Mouse (Mus musculus): ENCODE results near the gene Lipa. TPM values are rescaled to one million over a fixed set of nuclear protein-coding genes. Genes with fewer than 3 reads are reported as not detected.

Lipa gene
- polyA plus RNA-seq, 1 experiment from 2014 or later: 48.0 TPM

DNA sequence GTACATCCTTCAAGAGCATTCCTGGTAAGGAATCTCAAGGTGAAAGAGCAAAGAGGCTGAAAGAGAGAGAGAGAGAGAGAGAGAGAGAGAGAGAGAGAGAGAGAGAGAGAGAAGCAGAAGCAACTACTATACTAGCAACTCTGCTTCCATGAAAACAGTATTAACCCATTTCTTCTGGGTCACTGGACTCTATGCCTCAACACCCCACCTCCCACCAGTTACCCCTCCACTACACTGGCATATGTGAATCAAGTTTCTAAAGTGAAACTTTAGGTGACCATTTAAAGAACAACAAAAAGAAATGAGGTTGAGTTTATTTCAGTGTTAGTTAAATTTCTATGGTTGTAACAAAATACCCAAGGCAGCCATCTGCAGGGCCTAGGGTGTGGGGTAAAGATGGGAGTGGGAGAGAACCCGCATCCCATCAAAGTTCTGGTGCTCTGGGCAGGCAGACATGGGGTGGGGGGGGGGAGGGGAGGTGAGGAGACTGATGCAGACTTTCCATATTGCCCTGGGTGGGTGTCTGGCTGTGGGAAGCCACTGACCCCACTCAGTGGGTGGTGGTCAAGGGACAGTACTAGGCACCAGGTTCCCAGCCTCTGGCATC, 39.0 kb upstream of the Lipa start:
- H3K27ac ChIP-seq: no peak overlapping the region
- H3K9ac ChIP-seq (ENCODE audit: low read depth, low read length): no peak overlapping the region

DNA sequence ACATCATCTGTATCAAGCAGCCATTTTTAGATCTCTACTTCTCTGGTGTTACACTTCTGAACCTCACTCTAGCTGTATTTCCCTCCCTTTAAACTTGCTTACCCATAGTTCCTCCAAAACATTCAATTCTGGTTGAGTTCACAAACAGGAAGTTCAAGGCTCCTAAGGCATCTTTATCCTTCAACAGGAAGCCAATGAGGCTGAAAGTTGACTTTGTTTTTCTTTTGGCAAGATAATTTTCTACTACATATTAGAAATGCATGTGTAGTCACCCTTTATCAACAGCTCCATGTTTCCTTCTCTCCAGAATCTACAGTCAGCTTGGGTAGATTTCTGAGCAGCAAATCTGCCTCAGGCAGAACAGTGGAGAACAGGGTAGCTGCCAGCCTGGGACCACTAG, 35.3 kb upstream of the Lipa start:
- H3K27ac ChIP-seq: no peak overlapping the region
- no peak overlapping the region for H3K9ac ChIP-seq (ENCODE audit: low read depth, low read length)
- TF ChIP-seq CTCF (IDR thresholded peaks at IDR 0.05; ENCODE audit: low read depth): no peak
- H3K9me3 ChIP-seq (replicated peaks; ENCODE audit: low read length): no peaks in the 10 kb centered on the region
- H3K4me2 ChIP-seq (ENCODE audit: low read length): no peak overlapping the region
- H3K4me3 ChIP-seq (replicated peaks; ENCODE audit: low read depth, low read length): no peak overlapping the region
- DNase-seq (ENCODE audit: low spot score) (no peak), ATAC-seq (replicated peaks; ENCODE audit: low FRiP score, low read depth) (no peak)
- H3K36me3 ChIP-seq (ENCODE audit: insufficient read depth, low read length): no peaks in the 10 kb centered on the region
- no peaks in the 10 kb centered on the region for H3K4me1 ChIP-seq (replicated peaks; ENCODE audit: insufficient read depth, low read length)
- H3K27me3 ChIP-seq (ENCODE audit: insufficient read depth, low read length): no peaks in the 10 kb centered on the region

More for the DNA sequence above, 39.0 kb upstream of the Lipa start:
- 53% methylated on average over 1 of the region's 1 CpGs for WGBS
- H3K36me3 ChIP-seq (ENCODE audit: insufficient read depth, low read length): no peaks in the 10 kb centered on the region
- no peak overlapping the region for H3K4me2 ChIP-seq (ENCODE audit: low read length)
- no peaks in the 10 kb centered on the region for H3K27me3 ChIP-seq (ENCODE audit: insufficient read depth, low read length)
- no peaks in the 10 kb centered on the region for H3K4me1 ChIP-seq (replicated peaks; ENCODE audit: insufficient read depth, low read length)
- H3K9me3 ChIP-seq (replicated peaks; ENCODE audit: low read length): no peaks in the 10 kb centered on the region
- no peak overlapping the region for H3K4me3 ChIP-seq (replicated peaks; ENCODE audit: low read depth, low read length)
- no peak for TF ChIP-seq CTCF (IDR thresholded peaks at IDR 0.05; ENCODE audit: low read depth)
- ATAC-seq (replicated peaks; ENCODE audit: low FRiP score, low read depth) (no peak), DNase-seq (ENCODE audit: low spot score) (peak; percentile 44)

DNA sequence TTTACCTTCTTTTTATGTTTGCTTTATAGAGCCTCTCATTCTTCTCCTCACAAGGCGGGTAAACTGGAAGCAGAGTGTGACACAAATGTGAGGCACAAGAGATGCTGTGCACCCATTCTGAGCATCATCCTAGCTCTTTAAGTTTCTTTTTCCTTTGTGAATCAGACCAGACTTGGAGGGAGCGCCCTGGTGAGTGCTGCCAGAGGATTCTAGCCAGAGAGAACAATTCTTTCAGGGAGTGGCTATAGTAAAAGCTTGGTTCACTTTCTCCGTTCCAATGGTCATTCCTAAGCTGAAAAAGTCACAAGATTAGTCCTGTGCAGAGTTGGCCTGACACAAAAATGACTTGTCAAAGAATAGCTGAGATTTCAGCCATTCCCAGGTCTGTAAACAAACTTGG, 29.3 kb upstream of the Lipa start:
- H3K9me3 ChIP-seq (replicated peaks; ENCODE audit: low read length): no peaks in the 10 kb centered on the region
- DNase-seq (ENCODE audit: low spot score): no peak
- no peak for ATAC-seq (replicated peaks; ENCODE audit: low FRiP score, low read depth)
- H3K9ac ChIP-seq (ENCODE audit: low read depth, low read length): no peak overlapping the region
- peaks cover 7% of the 10 kb centered on the region; the same call in 1 of the 2 replicates for H3K4me1 ChIP-seq (replicated peaks; ENCODE audit: insufficient read depth, low read length)
- H3K27me3 ChIP-seq (ENCODE audit: insufficient read depth, low read length): no peaks in the 10 kb centered on the region
- TF ChIP-seq CTCF (IDR thresholded peaks at IDR 0.05; ENCODE audit: low read depth): no peak
- no peak overlapping the region for H3K4me2 ChIP-seq (ENCODE audit: low read length)
- WGBS: 76% methylated on average over 3 of the region's 3 CpGs
- H3K36me3 ChIP-seq (ENCODE audit: insufficient read depth, low read length): no peaks in the 10 kb centered on the region
- no peak overlapping the region for H3K4me3 ChIP-seq (replicated peaks; ENCODE audit: low read depth, low read length)
- H3K27ac ChIP-seq: no peak overlapping the region

DNA sequence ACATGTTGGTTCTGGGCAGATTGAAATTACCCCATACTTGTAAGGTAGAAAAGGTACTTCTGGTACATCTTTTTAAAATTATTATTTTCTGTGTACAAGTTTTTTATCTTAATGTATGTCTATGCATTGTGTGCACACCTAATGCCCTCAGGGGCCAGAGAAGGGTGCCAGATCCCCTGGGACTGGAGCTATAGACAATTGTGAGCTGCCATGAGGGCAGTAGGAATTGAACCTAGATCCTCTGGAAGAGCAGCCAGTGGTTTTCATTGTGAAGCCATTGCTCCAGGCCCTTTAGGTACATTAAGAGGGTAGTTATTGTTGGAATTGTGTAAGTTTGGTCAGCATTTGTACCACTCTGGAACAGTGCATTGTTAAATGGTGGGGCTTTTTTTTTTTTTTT, 26.8 kb upstream of the Lipa start:
- no peak overlapping the region for H3K9ac ChIP-seq (ENCODE audit: low read depth, low read length)
- no peaks in the 10 kb centered on the region for H3K27me3 ChIP-seq (ENCODE audit: insufficient read depth, low read length)
- no peak for TF ChIP-seq CTCF (IDR thresholded peaks at IDR 0.05; ENCODE audit: low read depth)
- no peak for ATAC-seq (replicated peaks; ENCODE audit: low FRiP score, low read depth)
- H3K27ac ChIP-seq: 0 out of 2 replicates have a peak overlapping the region, but pooled peaks have one; percentile 64
- H3K9me3 ChIP-seq (replicated peaks; ENCODE audit: low read length): no peaks in the 10 kb centered on the region
- no peak overlapping the region for H3K4me2 ChIP-seq (ENCODE audit: low read length)
- H3K36me3 ChIP-seq (ENCODE audit: insufficient read depth, low read length): no peaks in the 10 kb centered on the region
- H3K4me3 ChIP-seq (replicated peaks; ENCODE audit: low read depth, low read length): no peak overlapping the region
- peaks cover 7% of the 10 kb centered on the region; the same call in 1 of the 2 replicates for H3K4me1 ChIP-seq (replicated peaks; ENCODE audit: insufficient read depth, low read length)
- DNase-seq (ENCODE audit: low spot score): no peak

DNA sequence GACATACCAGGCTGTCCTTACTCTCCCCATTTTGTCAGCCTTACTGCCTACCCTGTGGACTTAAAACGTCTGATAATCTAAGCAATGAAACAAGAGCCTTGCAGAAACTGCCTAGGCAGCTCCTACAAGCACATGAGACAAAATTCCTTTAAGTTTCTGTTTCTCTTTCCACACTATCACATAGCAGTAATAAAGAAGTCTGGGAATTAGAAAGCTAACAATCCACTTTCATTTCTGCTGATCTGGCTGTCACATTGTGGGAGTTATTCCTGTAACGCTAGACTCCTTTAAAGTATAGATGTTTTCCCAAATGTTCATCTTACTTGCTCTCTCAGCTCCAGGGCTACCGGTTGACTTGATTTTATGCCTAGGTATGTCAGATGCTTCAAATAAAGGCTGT, 26.2 kb upstream of the Lipa start:
- Histone ChIP-seq H3K9ac (ENCODE audit: low read depth, low read length) (no peak overlapping the region), H3K4me3 (replicated peaks; ENCODE audit: low read depth, low read length) (no peak overlapping the region), H3K27ac (peak overlapping the region; percentile 64), H3K27me3 (ENCODE audit: insufficient read depth, low read length) (no peaks in the 10 kb centered on the region), H3K36me3 (ENCODE audit: insufficient read depth, low read length) (no peaks in the 10 kb centered on the region), H3K4me2 (ENCODE audit: low read length) (peak overlapping the region; percentile 25; the same call in 1 of the 2 replicates), H3K4me1 (replicated peaks; ENCODE audit: insufficient read depth, low read length) (peaks cover 7% of the 10 kb centered on the region; the same call in 1 of the 2 replicates), H3K9me3 (replicated peaks; ENCODE audit: low read length) (no peaks in the 10 kb centered on the region)
- peak; percentile 70 for DNase-seq (ENCODE audit: low spot score)
- no peak for TF ChIP-seq CTCF (IDR thresholded peaks at IDR 0.05; ENCODE audit: low read depth)
- 16% methylated on average over 3 of the region's 3 CpGs for WGBS
- no peak for ATAC-seq (replicated peaks; ENCODE audit: low FRiP score, low read depth)

DNA sequence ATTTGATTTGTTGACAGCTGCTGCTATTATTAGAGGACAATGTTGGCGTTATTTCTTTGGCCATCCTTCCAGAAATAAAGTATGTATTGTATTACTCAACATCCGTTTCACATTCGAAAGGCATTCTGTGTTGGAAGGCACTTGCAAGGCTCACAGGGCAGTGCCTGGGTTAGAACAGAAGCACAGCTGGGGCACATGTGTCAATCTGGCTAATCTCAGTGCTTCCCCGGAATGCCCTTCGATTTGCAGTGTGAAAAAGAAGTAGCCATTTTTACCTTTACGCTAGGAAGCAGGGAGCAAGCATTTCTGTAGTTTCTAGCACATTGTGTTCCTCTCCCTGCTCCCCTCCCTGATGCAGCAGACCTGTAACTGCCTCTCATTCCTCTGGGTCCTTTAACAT, 25.7 kb upstream of the Lipa start:
- peak overlapping the region; percentile 64 for H3K27ac ChIP-seq
- WGBS: 57% methylated on average over 6 of the region's 6 CpGs
- no peaks in the 10 kb centered on the region for H3K9me3 ChIP-seq (replicated peaks; ENCODE audit: low read length)
- H3K4me3 ChIP-seq (replicated peaks; ENCODE audit: low read depth, low read length): no peak overlapping the region
- H3K9ac ChIP-seq (ENCODE audit: low read depth, low read length): no peak overlapping the region
- peak overlapping the region; percentile 25; the same call in 1 of the 2 replicates for H3K4me2 ChIP-seq (ENCODE audit: low read length)
- no peaks in the 10 kb centered on the region for H3K27me3 ChIP-seq (ENCODE audit: insufficient read depth, low read length)
- ATAC-seq (replicated peaks; ENCODE audit: low FRiP score, low read depth) (no peak), DNase-seq (ENCODE audit: low spot score) (no peak)
- H3K4me1 ChIP-seq (replicated peaks; ENCODE audit: insufficient read depth, low read length): peaks cover 7% of the 10 kb centered on the region; the same call in 1 of the 2 replicates
- no peak for TF ChIP-seq CTCF (IDR thresholded peaks at IDR 0.05; ENCODE audit: low read depth)
- H3K36me3 ChIP-seq (ENCODE audit: insufficient read depth, low read length): no peaks in the 10 kb centered on the region

DNA sequence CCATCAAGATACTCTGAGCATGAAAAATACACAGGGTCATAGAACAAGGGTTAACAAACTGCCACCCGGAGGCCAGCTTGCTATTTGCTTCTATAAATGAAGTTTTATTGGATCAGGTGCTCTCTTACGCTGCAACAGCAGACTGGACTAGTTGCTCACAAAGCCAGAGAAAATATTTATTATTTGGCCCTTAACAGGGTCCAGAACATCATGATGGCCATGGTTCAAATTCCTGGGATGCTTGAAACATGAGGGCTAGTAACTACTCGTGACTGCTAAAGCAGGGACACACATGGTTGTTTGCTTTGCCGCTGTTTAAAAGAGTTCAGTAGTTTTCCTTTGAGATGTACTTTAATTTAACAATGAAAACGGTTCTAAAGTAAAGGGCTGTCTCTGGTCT, 24.7 kb upstream of the Lipa start:
- Histone ChIP-seq H3K27ac (peak overlapping the region; percentile 75), H3K9me3 (replicated peaks; ENCODE audit: low read length) (no peaks in the 10 kb centered on the region), H3K4me2 (ENCODE audit: low read length) (peak overlapping the region; percentile 43), H3K4me1 (replicated peaks; ENCODE audit: insufficient read depth, low read length) (peaks cover 7% of the 10 kb centered on the region; the same call in 1 of the 2 replicates), H3K27me3 (ENCODE audit: insufficient read depth, low read length) (no peaks in the 10 kb centered on the region), H3K36me3 (ENCODE audit: insufficient read depth, low read length) (no peaks in the 10 kb centered on the region), H3K4me3 (replicated peaks; ENCODE audit: low read depth, low read length) (no peak overlapping the region), H3K9ac (ENCODE audit: low read depth, low read length) (0 out of 2 replicates have a peak overlapping the region, but pooled peaks have one; percentile 14)
- 32% methylated on average over 5 of the region's 5 CpGs for WGBS
- DNase-seq (ENCODE audit: low spot score): peak; percentile 85
- no peak for ATAC-seq (replicated peaks; ENCODE audit: low FRiP score, low read depth)
- no peak for TF ChIP-seq CTCF (IDR thresholded peaks at IDR 0.05; ENCODE audit: low read depth)
